Mouse (Mus musculus): Measurements from ENCODE around the gene Insl6. TPM values are rescaled to one million over a fixed set of nuclear protein-coding genes. Genes with fewer than 3 reads are reported as not detected.

Insl6 gene
- total RNA-seq, 1 experiment: 1.7 TPM

GRCm38 (mm10) chr19:29361468-29362130, 36.4 kb upstream of the Insl6 start:
- TF ChIP-seq CHD2 (IDR thresholded peaks at IDR 0.05; ENCODE audit: low read depth, low read length): no peak
- no peak for TF ChIP-seq MAFK (IDR thresholded peaks at IDR 0.05; ENCODE audit: insufficient read depth, low read depth, low read length)
- TF ChIP-seq ZNF384 (IDR thresholded peaks at IDR 0.05; ENCODE audit: low read depth, low read length): no peak
- TF ChIP-seq ZC3H11A (IDR thresholded peaks at IDR 0.05; ENCODE audit: borderline replicate concordance, low read depth, low read length): no peak
- no peak for TF ChIP-seq HCFC1 (IDR thresholded peaks at IDR 0.05; ENCODE audit: borderline replicate concordance, insufficient read depth, low read length)
- DNase-seq (ENCODE audit: low read depth, low spot score): peak; percentile 81
- Histone ChIP-seq H3K4me3 (ENCODE audit: insufficient read depth in 1 of 2, low read depth in 1 of 2, low read length in 2 of 2, poor library complexity in 1 of 2, severe bottlenecking in 1 of 2) (peak overlapping the region; percentile 71 to 82), H3K9me3 (ENCODE audit: control insufficient read depth, insufficient read depth, low read depth, low read length) (no peaks in the 10 kb centered on the region), H3K36me3 (ENCODE audit: control insufficient read depth, insufficient read depth, low read length, poor library complexity, severe bottlenecking) (no peaks in the 10 kb centered on the region), H3K27ac (ENCODE audit: insufficient read depth, low read depth, low read length, poor library complexity, severe bottlenecking) (no peak overlapping the region), H3K9ac (ENCODE audit: insufficient read depth, low read depth, low read length, poor library complexity, severe bottlenecking) (peak overlapping the region; percentile 70), H3K4me1 (ENCODE audit: control insufficient read depth in 2 of 2, insufficient read depth in 2 of 2, low read length in 2 of 2, poor library complexity in 1 of 2) (peaks cover 0 to 4% of the 10 kb centered on the region in 2 experiments; a peak in 1 of 4 replicates)
- in situ Hi-C loops (cut with MboI; ENCODE audit: low sequenced_read_pairs in 2 of 2, unreplicated experiment in 2 of 2): no loop called here

GRCm38 (mm10) chr19:29360251-29360650, 35.1 kb upstream of the Insl6 start:
- no peak for DNase-seq (ENCODE audit: low read depth, low spot score)
- in situ Hi-C loops (cut with MboI; ENCODE audit: low sequenced_read_pairs in 2 of 2, unreplicated experiment in 2 of 2): no loop called here
- no peak overlapping the region for H3K4me3 ChIP-seq (ENCODE audit: insufficient read depth in 1 of 2, low read depth in 1 of 2, low read length in 2 of 2, poor library complexity in 1 of 2, severe bottlenecking in 1 of 2)
- H3K9me3 ChIP-seq (ENCODE audit: control insufficient read depth, insufficient read depth, low read depth, low read length): no peaks in the 10 kb centered on the region
- peaks cover 0 to 6% of the 10 kb centered on the region in 2 experiments; a peak in 1 of 4 replicates for H3K4me1 ChIP-seq (ENCODE audit: control insufficient read depth in 2 of 2, insufficient read depth in 2 of 2, low read length in 2 of 2, poor library complexity in 1 of 2)
- H3K9ac ChIP-seq (ENCODE audit: insufficient read depth, low read depth, low read length, poor library complexity, severe bottlenecking): no peak overlapping the region
- H3K27ac ChIP-seq (ENCODE audit: insufficient read depth, low read depth, low read length, poor library complexity, severe bottlenecking): no peak overlapping the region
- TF ChIP-seq CHD2 (IDR thresholded peaks at IDR 0.05; ENCODE audit: low read depth, low read length) (no peak), HCFC1 (IDR thresholded peaks at IDR 0.05; ENCODE audit: borderline replicate concordance, insufficient read depth, low read length) (no peak), MAFK (IDR thresholded peaks at IDR 0.05; ENCODE audit: insufficient read depth, low read depth, low read length) (no peak), ZNF384 (IDR thresholded peaks at IDR 0.05; ENCODE audit: low read depth, low read length) (no peak), ZC3H11A (IDR thresholded peaks at IDR 0.05; ENCODE audit: borderline replicate concordance, low read depth, low read length) (no peak)
- no peaks in the 10 kb centered on the region for H3K36me3 ChIP-seq (ENCODE audit: control insufficient read depth, insufficient read depth, low read length, poor library complexity, severe bottlenecking)

DNA sequence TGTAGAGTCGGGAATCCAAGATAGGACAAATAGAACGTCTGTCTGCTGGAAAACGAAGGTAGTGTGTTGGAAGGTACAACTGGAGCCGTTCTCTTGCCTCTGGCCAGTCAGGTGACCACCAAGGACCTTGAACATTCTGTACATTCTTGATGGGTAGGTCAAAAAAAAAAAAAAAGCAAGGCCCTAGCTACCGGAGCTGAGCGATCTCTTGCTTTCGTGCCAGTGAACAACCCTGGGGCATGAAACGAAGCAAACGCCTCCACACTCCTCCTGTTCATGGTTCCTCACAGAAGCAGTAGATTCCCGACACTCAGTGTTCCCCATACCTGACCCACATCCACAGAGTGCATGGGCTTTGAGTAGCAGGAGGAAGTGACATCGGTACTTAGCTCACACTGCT, 31.1 kb upstream of the Insl6 start:
- no peak for DNase-seq (ENCODE audit: low read depth, low spot score)
- Histone ChIP-seq H3K4me3 (ENCODE audit: insufficient read depth in 1 of 2, low read depth in 1 of 2, low read length in 2 of 2, poor library complexity in 1 of 2, severe bottlenecking in 1 of 2) (no peak overlapping the region), H3K36me3 (ENCODE audit: control insufficient read depth, insufficient read depth, low read length, poor library complexity, severe bottlenecking) (no peaks in the 10 kb centered on the region), H3K4me1 (ENCODE audit: control insufficient read depth in 2 of 2, insufficient read depth in 2 of 2, low read length in 2 of 2, poor library complexity in 1 of 2) (peaks cover 3 to 4% of the 10 kb centered on the region in 2 experiments; a peak in 2 of 4 replicates), H3K9ac (ENCODE audit: insufficient read depth, low read depth, low read length, poor library complexity, severe bottlenecking) (no peak overlapping the region), H3K9me3 (ENCODE audit: control insufficient read depth, insufficient read depth, low read depth, low read length) (no peaks in the 10 kb centered on the region), H3K27ac (ENCODE audit: insufficient read depth, low read depth, low read length, poor library complexity, severe bottlenecking) (no peak overlapping the region)
- in situ Hi-C loops (cut with MboI; ENCODE audit: low sequenced_read_pairs in 2 of 2, unreplicated experiment in 2 of 2): loop anchor here in 1 of 2 experiments (10.0 kb wide), 1 partner anchor 291 kb away; no protein-coding TSS in a partner anchor
- TF ChIP-seq HCFC1 (IDR thresholded peaks at IDR 0.05; ENCODE audit: borderline replicate concordance, insufficient read depth, low read length) (no peak), MAFK (IDR thresholded peaks at IDR 0.05; ENCODE audit: insufficient read depth, low read depth, low read length) (no peak), ZC3H11A (IDR thresholded peaks at IDR 0.05; ENCODE audit: borderline replicate concordance, low read depth, low read length) (no peak), CHD2 (IDR thresholded peaks at IDR 0.05; ENCODE audit: low read depth, low read length) (no peak), ZNF384 (IDR thresholded peaks at IDR 0.05; ENCODE audit: low read depth, low read length) (no peak)

DNA sequence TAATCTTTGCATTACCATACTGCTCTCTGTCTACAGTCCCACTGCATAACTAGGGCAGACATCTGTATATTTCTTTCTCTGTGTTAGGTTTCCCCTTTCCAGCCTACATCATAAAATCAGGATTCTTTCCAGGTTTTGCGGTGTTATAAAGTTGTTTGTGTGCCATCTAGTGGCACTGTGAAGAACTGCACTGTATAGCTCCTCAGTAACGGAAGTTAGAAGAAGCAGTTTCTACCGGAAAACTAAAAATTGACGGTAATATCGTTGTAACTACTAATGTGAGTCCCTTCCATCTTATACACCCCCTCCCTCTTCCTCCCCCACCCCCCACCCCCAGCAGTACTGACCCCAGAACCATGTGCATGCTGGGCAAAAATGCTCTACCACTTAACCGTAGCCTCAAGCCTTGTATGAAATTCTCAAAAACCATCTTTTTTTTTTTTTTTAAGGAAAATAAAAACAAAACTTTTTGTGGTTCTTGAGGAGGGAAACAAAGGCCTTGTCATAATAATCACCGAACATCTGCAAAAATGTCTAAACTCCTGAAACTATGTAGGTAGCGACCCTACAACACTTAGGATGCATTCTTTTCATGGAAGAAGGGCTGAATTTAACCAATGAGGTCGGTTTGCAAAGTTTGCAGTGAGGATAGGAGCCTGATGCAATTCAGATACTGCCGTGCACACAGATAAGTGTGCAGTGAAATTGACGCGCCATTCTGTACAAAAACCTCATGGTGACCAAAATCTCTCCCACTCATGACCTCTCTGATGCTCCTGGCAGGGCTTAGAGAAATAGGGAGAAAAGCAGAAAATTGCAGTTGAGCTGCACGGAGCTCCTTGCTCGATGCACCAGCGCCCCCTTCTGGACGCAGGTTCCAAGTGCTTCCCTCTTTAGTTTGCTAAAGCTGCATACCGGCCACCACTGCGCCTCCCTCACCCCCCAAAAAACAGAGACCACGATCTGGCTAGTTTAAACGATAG, 30.0 kb upstream of the Insl6 start:
- Histone ChIP-seq H3K9me3 (ENCODE audit: control insufficient read depth, insufficient read depth, low read depth, low read length) (no peaks in the 10 kb centered on the region), H3K36me3 (ENCODE audit: control insufficient read depth, insufficient read depth, low read length, poor library complexity, severe bottlenecking) (no peaks in the 10 kb centered on the region), H3K4me3 (ENCODE audit: insufficient read depth in 1 of 2, low read depth in 1 of 2, low read length in 2 of 2, poor library complexity in 1 of 2, severe bottlenecking in 1 of 2) (peak overlapping the region; percentile 17 to 26; a peak in 2 of 4 replicates), H3K4me1 (ENCODE audit: control insufficient read depth in 2 of 2, insufficient read depth in 2 of 2, low read length in 2 of 2, poor library complexity in 1 of 2) (peaks cover 8% of the 10 kb centered on the region in 2 experiments; a peak in 2 of 4 replicates), H3K27ac (ENCODE audit: insufficient read depth, low read depth, low read length, poor library complexity, severe bottlenecking) (no peak overlapping the region), H3K9ac (ENCODE audit: insufficient read depth, low read depth, low read length, poor library complexity, severe bottlenecking) (no peak overlapping the region)
- TF ChIP-seq HCFC1 (IDR thresholded peaks at IDR 0.05; ENCODE audit: borderline replicate concordance, insufficient read depth, low read length): no peak
- TF ChIP-seq ZC3H11A (IDR thresholded peaks at IDR 0.05; ENCODE audit: borderline replicate concordance, low read depth, low read length): peak; percentile 89; the same call in 1 of the 2 replicates
- TF ChIP-seq ZNF384 (IDR thresholded peaks at IDR 0.05; ENCODE audit: low read depth, low read length): peak; percentile 77
- no peak for TF ChIP-seq CHD2 (IDR thresholded peaks at IDR 0.05; ENCODE audit: low read depth, low read length)
- no peak for TF ChIP-seq MAFK (IDR thresholded peaks at IDR 0.05; ENCODE audit: insufficient read depth, low read depth, low read length)
- in situ Hi-C loops (cut with MboI; ENCODE audit: low sequenced_read_pairs in 2 of 2, unreplicated experiment in 2 of 2): loop anchor here in 1 of 2 experiments (10.0 kb wide), 1 partner anchor 290 kb away; no protein-coding TSS in a partner anchor
- DNase-seq (ENCODE audit: low read depth, low spot score): peak; percentile 78
